Mouse (Mus musculus): ENCODE measurements around the gene Ctnnd1. TPM values are rescaled to one million over a fixed set of nuclear protein-coding genes. Genes with fewer than 3 reads are reported as not detected.

Gene Ctnnd1
- total RNA-seq, 2 experiments from 2014 or later: 25.8 to 35.1 TPM

- intact Hi-C loops (cut with DNase I): no loop called here
- Histone ChIP-seq H3K27ac (no peak overlapping the region), H3K4me3 (no peak overlapping the region)
- TF ChIP-seq CTCF (IDR thresholded peaks at IDR 0.05): no peak
- no peak for DNase-seq
Observed at GRCm38 (mm10) chr2:84574130-84574529, 76.4 kb downstream of the Ctnnd1 start.

GRCm38 (mm10) chr2:84556888-84557514 is 93.6 kb downstream of the Ctnnd1 start:
- peak overlapping the region; percentile 61 for H3K4me3 ChIP-seq
- peak; percentile 46 for TF ChIP-seq CTCF (IDR thresholded peaks at IDR 0.05)
- no peak for DNase-seq
- intact Hi-C loops (cut with DNase I): no loop called here
- H3K27ac ChIP-seq: no peak overlapping the region

GRCm38 (mm10) chr2:84551390-84552100 is 99.0 kb downstream of the Ctnnd1 start:
- intact Hi-C loops (cut with DNase I): no loop called here
- no peak for DNase-seq

More at GRCm38 (mm10) chr2:84551390-84552100, 99.0 kb downstream of the Ctnnd1 start:
- no peak overlapping the region for H3K4me3 ChIP-seq
- TF ChIP-seq CTCF (IDR thresholded peaks at IDR 0.05): no peak
- H3K27ac ChIP-seq: no peak overlapping the region

Other genes starting within 250 kb of the Ctnnd1 start
- 10 to 100 TPM; 10.9 to 16.2 TPM for gene Calcrl, start 225.4 kb downstream of the Ctnnd1 start, total RNA-seq (2021)
- 1 to 10 TPM; 2.1 to 2.2 TPM for gene Tfpi, start 174.0 kb downstream of the Ctnnd1 start, total RNA-seq (2021)
- not detected for gene Btbd18, start 8.3 kb upstream of the Ctnnd1 start, total RNA-seq (2021)
- 10 to 100 TPM; 10.7 to 16.4 TPM for gene Selenoh, start 20.0 kb upstream of the Ctnnd1 start, total RNA-seq (2021)
- gene Gm28635, start 27.3 kb upstream of the Ctnnd1 start, total RNA-seq (2021): 1 to 10 TPM; 1.1 to 1.9 TPM
- 1 to 10 TPM; 6.8 to 7.9 TPM for gene Med19, start 27.6 kb upstream of the Ctnnd1 start, total RNA-seq (2021)
- 10 to 100 TPM; 34.9 to 73.4 TPM for gene Tmx2, start 28.4 kb upstream of the Ctnnd1 start, total RNA-seq (2021)
- gene Zdhhc5, start 64.4 kb upstream of the Ctnnd1 start, total RNA-seq (2021): 10 to 100 TPM; 71.9 to 75.1 TPM
- 1 to 10 TPM; 4.2 to 5.2 TPM for gene Clp1, start 76.6 kb upstream of the Ctnnd1 start, total RNA-seq (2021)
- under 1 TPM; 0.33 to 0.86 TPM for gene Ypel4, start 83.3 kb upstream of the Ctnnd1 start, total RNA-seq (2021)
- not detected for gene Gm19426, start 92.9 kb upstream of the Ctnnd1 start, total RNA-seq (2021)
- gene Serping1, start 124.7 kb upstream of the Ctnnd1 start, total RNA-seq (2021): 10 to 100 TPM; 52.3 to 82.6 TPM
- 1 to 10 TPM; 2.0 to 3.8 TPM for gene Ube2l6, start 148.1 kb upstream of the Ctnnd1 start, total RNA-seq (2021)
- 100 to 1,000 TPM in 1 of 2 experiments, 10 to 100 TPM in 1; 53.0 to 125 TPM for gene Smtnl1, start 171.9 kb upstream of the Ctnnd1 start, total RNA-seq (2021)
- 10 to 100 TPM; 42.0 to 57.7 TPM for gene Timm10, start 176.2 kb upstream of the Ctnnd1 start, total RNA-seq (2021)
- 10 to 100 TPM in 1 of 2 experiments, 1 to 10 TPM in 1; 6.3 to 11.6 TPM for gene Slc43a1, start 188.1 kb upstream of the Ctnnd1 start, total RNA-seq (2021)
- under 1 TPM; 0.28 to 0.41 TPM for gene Rtn4rl2, start 235.9 kb upstream of the Ctnnd1 start, total RNA-seq (2021)